Mouse (Mus musculus) thymus, adult 2 months (tissue): ENCODE measurements around the gene Hist1h3a. TPM values are rescaled to one million over a fixed set of nuclear protein-coding genes. Genes with fewer than 3 reads are reported as not detected.

ENCODE experiments used
- DNase-seq: peaks from one replicate; pipeline ENCODE4 v3.0.0; 2021
- H3K27ac ChIP-seq: fragments of 200-500 bp; 2 replicates; pipeline ENCODE4 v1.5.1; 2012; ENCODE audit warnings: low read length, control low read depth; ENCODE audit not compliant: control insufficient read depth, insufficient read depth
- H3K27me3 ChIP-seq: fragments of 200-500 bp; 2 replicates; pipeline ENCODE4 v1.6.1; 2012; ENCODE audit warnings: mild to moderate bottlenecking, low read length, moderate library complexity, mixed read lengths; ENCODE audit not compliant: control insufficient read depth, insufficient read depth
- H3K36me3 ChIP-seq: fragments of 200-500 bp; 2 replicates; pipeline ENCODE4 v1.6.1; 2012; ENCODE audit warnings: mild to moderate bottlenecking, low read length, moderate library complexity; ENCODE audit not compliant: control insufficient read depth, insufficient read depth
- H3K4me1 ChIP-seq: fragments of 200-500 bp; replicated peaks from 2 replicates; pipeline ENCODE4 v1.6.1; 2012; ENCODE audit warnings: low read length; ENCODE audit not compliant: control insufficient read depth, insufficient read depth
- H3K4me3 ChIP-seq: fragments of 200-500 bp; 2 replicates; pipeline ENCODE4 v1.5.1; 2012; ENCODE audit warnings: mild to moderate bottlenecking, low read length, control low read depth, moderate library complexity; ENCODE audit not compliant: control insufficient read depth, insufficient read depth
- CTCF ChIP-seq: fragments of 200-500 bp; IDR thresholded peaks from 2 replicates; pipeline ENCODE4 v1.5.1; 2012; ENCODE audit warnings: mild to moderate bottlenecking, control low read depth, low read length, moderate library complexity, borderline replicate concordance; ENCODE audit not compliant: control insufficient read depth, poor library complexity, insufficient read depth; ENCODE audit errors: extremely low read depth
- POLR2A ChIP-seq: fragments of 200-500 bp; IDR thresholded peaks from 2 replicates; pipeline ENCODE4 v1.6.1; 2012; ENCODE audit warnings: mild to moderate bottlenecking, low read length, control low read depth, moderate library complexity; ENCODE audit not compliant: control insufficient read depth, poor library complexity, insufficient read depth; ENCODE audit errors: extremely low read depth
- WGBS: fragments of 180-500 bp; shearing (Covaris S2); methylation state at CpG from one replicate; pipeline ENCODE4 v1.1.7; 2018; 5-methylcytosine and 5-hydroxymethylcytosine counted together
- polyA plus RNA-seq: library from polyadenylated mRNA; depleted of rRNA; stranded (reverse); fragments of >200 nt; gene quantifications from 2 replicates; pipeline ENCODE4 v1.2.3, GENCODE M21; 2012

The Hist1h3a gene
- polyA plus RNA-seq, 1 experiment = 348 TPM

GRCm38 (mm10) chr13:23743963-23744362, 18.2 kb downstream of the Hist1h3a start:
- DNase-seq = no peak
- Histone ChIP-seq H3K4me3 (no peak overlapping the region), H3K36me3 (no peaks in the 10 kb centered on the region), H3K27me3 (no peaks in the 10 kb centered on the region), H3K27ac (peak overlapping the region; percentile 29; the same call in 1 of the 2 replicates), H3K4me1 (peaks cover 4% of the 10 kb centered on the region)
- WGBS = 81% methylated on average over 4 of the region's 4 CpGs
- no peak for TF ChIP-seq POLR2A
- no peak for TF ChIP-seq CTCF

- no peak for TF ChIP-seq POLR2A
- no peak for TF ChIP-seq CTCF
- no peaks in the 10 kb centered on the region for H3K36me3 ChIP-seq
- peaks cover 4% of the 10 kb centered on the region for H3K4me1 ChIP-seq
- H3K27ac ChIP-seq = no peak overlapping the region
- DNase-seq = peak; percentile 0
- H3K4me3 ChIP-seq = no peak overlapping the region
- 93% methylated on average over 5 of the region's 5 CpGs for WGBS
- H3K27me3 ChIP-seq = no peaks in the 10 kb centered on the region
These were observed 19.0 kb downstream of the Hist1h3a start for GRCm38 (mm10) chr13:23743215-23743614.

GRCm38 (mm10) chr13:23742007-23742406, 20.2 kb downstream of the Hist1h3a start:
- H3K27me3 ChIP-seq = no peaks in the 10 kb centered on the region
- H3K4me1 ChIP-seq = peaks cover 4% of the 10 kb centered on the region
- H3K4me3 ChIP-seq = no peak overlapping the region
- DNase-seq = no peak
- H3K27ac ChIP-seq = no peak overlapping the region
- no peaks in the 10 kb centered on the region for H3K36me3 ChIP-seq
- TF ChIP-seq CTCF = no peak
- TF ChIP-seq POLR2A = no peak

GRCm38 (mm10) chr13:23740910-23741309, 21.3 kb downstream of the Hist1h3a start:
- H3K4me3 ChIP-seq = no peak overlapping the region
- peaks cover 2% of the 10 kb centered on the region for H3K4me1 ChIP-seq
- TF ChIP-seq POLR2A = no peak
- no peak for TF ChIP-seq CTCF
- H3K27me3 ChIP-seq = no peaks in the 10 kb centered on the region
- peak overlapping the region; percentile 99; the same call in 1 of the 2 replicates for H3K27ac ChIP-seq
- no peak for DNase-seq
- no peaks in the 10 kb centered on the region for H3K36me3 ChIP-seq
- WGBS = 68% methylated on average over 5 of the region's 5 CpGs

GRCm38 (mm10) chr13:23740256-23740840, 21.8 kb downstream of the Hist1h3a start:
- no peak for TF ChIP-seq POLR2A
- no peak for TF ChIP-seq CTCF
- DNase-seq = no peak
- Histone ChIP-seq H3K4me3 (no peak overlapping the region), H3K4me1 (peaks cover 2% of the 10 kb centered on the region), H3K27me3 (no peaks in the 10 kb centered on the region), H3K36me3 (no peaks in the 10 kb centered on the region), H3K27ac (peak overlapping the region; percentile 99)
- WGBS = 32% methylated on average over 13 of the region's 13 CpGs

GRCm38 (mm10) chr13:23739922-23740252, 22.3 kb downstream of the Hist1h3a start:
- under 1% methylated on average over 14 of the region's 14 CpGs for WGBS
- Histone ChIP-seq H3K4me1 (peaks cover under 1% of the 10 kb centered on the region), H3K36me3 (no peaks in the 10 kb centered on the region), H3K27me3 (no peaks in the 10 kb centered on the region), H3K4me3 (peak overlapping the region; percentile 85), H3K27ac (peak overlapping the region; percentile 99)
- no peak for DNase-seq
- TF ChIP-seq CTCF (no peak), POLR2A (no peak)
